Mouse (Mus musculus): ENCODE results near the gene Gstt3. TPM values are rescaled to one million over a fixed set of nuclear protein-coding genes. Genes with fewer than 3 reads are reported as not detected.

Gene Gstt3
- polyA plus RNA-seq, 1 experiment from 2014 or later, result 6.3 TPM

GRCm38 (mm10) chr10:75789841-75790240, 8.6 kb upstream of the Gstt3 start:
- Histone ChIP-seq H3K4me1 (replicated peaks; ENCODE audit: control insufficient read depth, insufficient read depth, low read length) (0 out of 2 replicates have a peak, but pooled peaks cover 3% of the 10 kb centered on the region), H3K36me3 (ENCODE audit: control insufficient read depth, insufficient read depth, low read length) (0 out of 2 replicates have a peak, but pooled peaks cover 3% of the 10 kb centered on the region), H3K27ac (ENCODE audit: low read depth, low read length) (no peak overlapping the region; the same call in 1 of the 2 replicates), H3K4me2 (no peak overlapping the region), H3K9me3 (ENCODE audit: control insufficient read depth, low read length) (no peaks in the 10 kb centered on the region), H3K27me3 (replicated peaks; ENCODE audit: control insufficient read depth, insufficient read depth, low read length) (no peaks in the 10 kb centered on the region), H3K9ac (ENCODE audit: low read depth, low read length) (no peak overlapping the region), H3K4me3 (ENCODE audit: low read depth, low read length) (no peak overlapping the region)
- DNase-seq (ENCODE audit: low spot score) (no peak), ATAC-seq (replicated peaks; ENCODE audit: low FRiP score) (peak; percentile 83)
- 69% methylated on average over 5 of the region's 5 CpGs for WGBS

- no peaks in the 10 kb centered on the region for H3K9me3 ChIP-seq (ENCODE audit: control insufficient read depth, low read length)
Measured at GRCm38 (mm10) chr10:75789081-75789735, 8.0 kb upstream of the Gstt3 start.

GRCm38 (mm10) chr10:75788277-75788676, 7.1 kb upstream of the Gstt3 start:
- 89% methylated on average over 8 of the region's 8 CpGs for WGBS
- DNase-seq (ENCODE audit: low spot score), result no peak
- no peaks in the 10 kb centered on the region for H3K27me3 ChIP-seq (replicated peaks; ENCODE audit: control insufficient read depth, insufficient read depth, low read length)
- 0 out of 2 replicates have a peak, but pooled peaks cover 3% of the 10 kb centered on the region for H3K4me1 ChIP-seq (replicated peaks; ENCODE audit: control insufficient read depth, insufficient read depth, low read length)
- 0 out of 2 replicates have a peak, but pooled peaks cover 3% of the 10 kb centered on the region for H3K36me3 ChIP-seq (ENCODE audit: control insufficient read depth, insufficient read depth, low read length)
- ATAC-seq (replicated peaks; ENCODE audit: low FRiP score), result no peak
- no peak overlapping the region for H3K4me3 ChIP-seq (ENCODE audit: low read depth, low read length)
- no peak overlapping the region for H3K9ac ChIP-seq (ENCODE audit: low read depth, low read length)
- H3K9me3 ChIP-seq (ENCODE audit: control insufficient read depth, low read length), result no peaks in the 10 kb centered on the region
- H3K27ac ChIP-seq (ENCODE audit: low read depth, low read length), result no peak overlapping the region
- no peak overlapping the region for H3K4me2 ChIP-seq

More at GRCm38 (mm10) chr10:75789081-75789735, 8.0 kb upstream of the Gstt3 start:
- 67% methylated on average over 6 of the region's 6 CpGs for WGBS
- DNase-seq (ENCODE audit: low spot score) (no peak), ATAC-seq (replicated peaks; ENCODE audit: low FRiP score) (no peak)
- Histone ChIP-seq H3K36me3 (ENCODE audit: control insufficient read depth, insufficient read depth, low read length) (0 out of 2 replicates have a peak, but pooled peaks cover 3% of the 10 kb centered on the region), H3K4me3 (ENCODE audit: low read depth, low read length) (no peak overlapping the region), H3K27me3 (replicated peaks; ENCODE audit: control insufficient read depth, insufficient read depth, low read length) (no peaks in the 10 kb centered on the region), H3K9ac (ENCODE audit: low read depth, low read length) (no peak overlapping the region), H3K4me1 (replicated peaks; ENCODE audit: control insufficient read depth, insufficient read depth, low read length) (0 out of 2 replicates have a peak, but pooled peaks cover 3% of the 10 kb centered on the region), H3K27ac (ENCODE audit: low read depth, low read length) (peak overlapping the region; percentile 2), H3K4me2 (no peak overlapping the region)

- no peak overlapping the region for H3K4me3 ChIP-seq (ENCODE audit: low read depth, low read length)
- no peak overlapping the region for H3K9ac ChIP-seq (ENCODE audit: low read depth, low read length)
- H3K9me3 ChIP-seq (ENCODE audit: control insufficient read depth, low read length), result no peaks in the 10 kb centered on the region
- ATAC-seq (replicated peaks; ENCODE audit: low FRiP score) (no peak), DNase-seq (ENCODE audit: low spot score) (no peak)
- 0 out of 2 replicates have a peak, but pooled peaks cover 3% of the 10 kb centered on the region for H3K4me1 ChIP-seq (replicated peaks; ENCODE audit: control insufficient read depth, insufficient read depth, low read length)
- no peaks in the 10 kb centered on the region for H3K36me3 ChIP-seq (ENCODE audit: control insufficient read depth, insufficient read depth, low read length)
- peaks cover 7% of the 10 kb centered on the region for H3K27me3 ChIP-seq (replicated peaks; ENCODE audit: control insufficient read depth, insufficient read depth, low read length)
- H3K27ac ChIP-seq (ENCODE audit: low read depth, low read length), result no peak overlapping the region
- WGBS, result 31% methylated on average over 1 of the region's 1 CpGs
- H3K4me2 ChIP-seq, result no peak overlapping the region
Measured at GRCm38 (mm10) chr10:75785442-75785841, 4.2 kb upstream of the Gstt3 start.

- 36% methylated on average over 15 of the region's 15 CpGs for WGBS
- Histone ChIP-seq H3K36me3 (ENCODE audit: control insufficient read depth, insufficient read depth, low read length) (no peaks in the 10 kb centered on the region), H3K4me3 (ENCODE audit: low read depth, low read length) (no peak overlapping the region), H3K9me3 (ENCODE audit: control insufficient read depth, low read length) (no peaks in the 10 kb centered on the region), H3K9ac (ENCODE audit: low read depth, low read length) (no peak overlapping the region), H3K4me1 (replicated peaks; ENCODE audit: control insufficient read depth, insufficient read depth, low read length) (0 out of 2 replicates have a peak, but pooled peaks cover 3% of the 10 kb centered on the region), H3K4me2 (peak overlapping the region; percentile 88), H3K27ac (ENCODE audit: low read depth, low read length) (no peak overlapping the region), H3K27me3 (replicated peaks; ENCODE audit: control insufficient read depth, insufficient read depth, low read length) (peaks cover 27% of the 10 kb centered on the region)
- ATAC-seq (replicated peaks; ENCODE audit: low FRiP score), result no peak
- DNase-seq (ENCODE audit: low spot score), result no peak
Measured at GRCm38 (mm10) chr10:75779206-75780174, 1.7 kb downstream of the Gstt3 start.

GRCm38 (mm10) chr10:75777885-75778284, 3.3 kb downstream of the Gstt3 start:
- H3K4me3 ChIP-seq (ENCODE audit: low read depth, low read length), result no peak overlapping the region
- no peak overlapping the region for H3K4me2 ChIP-seq
- H3K9ac ChIP-seq (ENCODE audit: low read depth, low read length), result no peak overlapping the region
- peaks cover 27% of the 10 kb centered on the region for H3K27me3 ChIP-seq (replicated peaks; ENCODE audit: control insufficient read depth, insufficient read depth, low read length)
- no peaks in the 10 kb centered on the region for H3K9me3 ChIP-seq (ENCODE audit: control insufficient read depth, low read length)
- 75% methylated on average over 2 of the region's 2 CpGs for WGBS
- no peak for DNase-seq (ENCODE audit: low spot score)
- peaks cover 3% of the 10 kb centered on the region; the same call in 1 of the 2 replicates for H3K4me1 ChIP-seq (replicated peaks; ENCODE audit: control insufficient read depth, insufficient read depth, low read length)
- H3K36me3 ChIP-seq (ENCODE audit: control insufficient read depth, insufficient read depth, low read length), result no peaks in the 10 kb centered on the region
- no peak for ATAC-seq (replicated peaks; ENCODE audit: low FRiP score)
- no peak overlapping the region for H3K27ac ChIP-seq (ENCODE audit: low read depth, low read length)

- H3K9me3 ChIP-seq (ENCODE audit: control insufficient read depth, low read length), result no peaks in the 10 kb centered on the region
- H3K9ac ChIP-seq (ENCODE audit: low read depth, low read length), result no peak overlapping the region
- WGBS, result 83% methylated on average over 6 of the region's 6 CpGs
- no peak overlapping the region for H3K27ac ChIP-seq (ENCODE audit: low read depth, low read length)
- no peaks in the 10 kb centered on the region for H3K36me3 ChIP-seq (ENCODE audit: control insufficient read depth, insufficient read depth, low read length)
- no peak overlapping the region for H3K4me2 ChIP-seq
- ATAC-seq (replicated peaks; ENCODE audit: low FRiP score), result no peak
- no peak for DNase-seq (ENCODE audit: low spot score)
- no peak overlapping the region for H3K4me3 ChIP-seq (ENCODE audit: low read depth, low read length)
- H3K4me1 ChIP-seq (replicated peaks; ENCODE audit: control insufficient read depth, insufficient read depth, low read length), result peaks cover 6% of the 10 kb centered on the region
- peaks cover 27% of the 10 kb centered on the region for H3K27me3 ChIP-seq (replicated peaks; ENCODE audit: control insufficient read depth, insufficient read depth, low read length)
Measured at GRCm38 (mm10) chr10:75776562-75776961, 4.7 kb downstream of the Gstt3 start.

- H3K36me3 ChIP-seq (ENCODE audit: control insufficient read depth, insufficient read depth, low read length), result no peaks in the 10 kb centered on the region
- ATAC-seq (replicated peaks; ENCODE audit: low FRiP score) (no peak), DNase-seq (ENCODE audit: low spot score) (no peak)
- H3K27ac ChIP-seq (ENCODE audit: low read depth, low read length), result no peak overlapping the region
- H3K4me1 ChIP-seq (replicated peaks; ENCODE audit: control insufficient read depth, insufficient read depth, low read length), result peaks cover 3% of the 10 kb centered on the region
- no peak overlapping the region for H3K4me3 ChIP-seq (ENCODE audit: low read depth, low read length)
- H3K27me3 ChIP-seq (replicated peaks; ENCODE audit: control insufficient read depth, insufficient read depth, low read length), result peaks cover 11% of the 10 kb centered on the region
- H3K9ac ChIP-seq (ENCODE audit: low read depth, low read length), result no peak overlapping the region
- no peak overlapping the region for H3K4me2 ChIP-seq
- 85% methylated on average over 9 of the region's 9 CpGs for WGBS
- H3K9me3 ChIP-seq (ENCODE audit: control insufficient read depth, low read length), result no peaks in the 10 kb centered on the region
Measured at GRCm38 (mm10) chr10:75774587-75774986, 6.6 kb downstream of the Gstt3 start.

Data from liver, embryonic 11.5 days (tissue).